Mouse (Mus musculus): ENCODE measurements around the gene Megf6. TPM values are rescaled to one million over a fixed set of nuclear protein-coding genes. Genes with fewer than 3 reads are reported as not detected.

Gene Megf6
- polyA plus RNA-seq, 1 experiment from 2014 or later, result 1.5 TPM

DNA sequence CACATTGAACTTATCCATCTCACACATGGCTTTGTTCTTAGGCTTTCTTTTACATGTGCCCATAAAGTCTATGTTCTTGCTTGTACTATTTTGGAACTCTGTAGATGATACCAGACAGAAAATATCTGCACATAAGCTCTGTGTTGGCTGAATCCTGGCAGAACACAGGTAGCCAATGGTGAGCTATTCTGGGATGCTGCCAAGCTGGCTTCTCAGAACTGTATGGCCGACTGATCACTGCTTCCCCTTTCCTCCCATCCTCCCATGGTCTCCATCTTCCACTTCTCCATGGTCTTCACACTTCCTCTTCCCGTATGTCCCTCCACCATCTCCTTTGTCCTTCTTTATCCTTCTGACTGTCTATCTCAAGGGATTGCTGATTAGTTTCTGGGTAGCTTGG is 138.6 kb downstream of the Megf6 start:
- Histone ChIP-seq H3K9me3 (replicated peaks) (no peaks in the 10 kb centered on the region), H3K4me1 (replicated peaks) (no peaks in the 10 kb centered on the region), H3K9ac (no peak overlapping the region), H3K27me3 (no peaks in the 10 kb centered on the region), H3K4me2 (no peak overlapping the region), H3K27ac (no peak overlapping the region), H3K36me3 (no peaks in the 10 kb centered on the region), H3K4me3 (replicated peaks) (no peak overlapping the region)
- 36% methylated on average over 2 of the region's 2 CpGs for WGBS (ENCODE audit: insufficient replicate concordance)
- ATAC-seq (ENCODE audit: low read depth) (no peak), DNase-seq (no peak)

GRCm38 (mm10) chr4:154310576-154311262 is 140.2 kb downstream of the Megf6 start:
- ATAC-seq (ENCODE audit: low read depth) (no peak), DNase-seq (no peak)
- no peaks in the 10 kb centered on the region for H3K27me3 ChIP-seq
- no peaks in the 10 kb centered on the region for H3K36me3 ChIP-seq
- H3K27ac ChIP-seq, result no peak overlapping the region
- no peaks in the 10 kb centered on the region for H3K4me1 ChIP-seq (replicated peaks)
- 59% methylated on average over 9 of the region's 9 CpGs for WGBS (ENCODE audit: insufficient replicate concordance)
- no peak overlapping the region for H3K9ac ChIP-seq
- H3K4me2 ChIP-seq, result no peak overlapping the region
- no peak overlapping the region for H3K4me3 ChIP-seq (replicated peaks)
- H3K9me3 ChIP-seq (replicated peaks), result no peaks in the 10 kb centered on the region

- ATAC-seq (ENCODE audit: low read depth) (no peak), DNase-seq (no peak)
- Histone ChIP-seq H3K9ac (no peak overlapping the region), H3K27ac (no peak overlapping the region), H3K9me3 (replicated peaks) (no peaks in the 10 kb centered on the region), H3K4me2 (no peak overlapping the region), H3K4me3 (replicated peaks) (no peak overlapping the region), H3K4me1 (replicated peaks) (no peaks in the 10 kb centered on the region), H3K36me3 (no peaks in the 10 kb centered on the region), H3K27me3 (no peaks in the 10 kb centered on the region)
- WGBS (ENCODE audit: insufficient replicate concordance), result 68% methylated on average over 2 of the region's 2 CpGs
Measured at GRCm38 (mm10) chr4:154312143-154312812, 141.7 kb downstream of the Megf6 start.

- ATAC-seq (ENCODE audit: low read depth), result no peak
- H3K36me3 ChIP-seq, result no peaks in the 10 kb centered on the region
Measured at GRCm38 (mm10) chr4:154312935-154313621, 142.5 kb downstream of the Megf6 start.

DNA sequence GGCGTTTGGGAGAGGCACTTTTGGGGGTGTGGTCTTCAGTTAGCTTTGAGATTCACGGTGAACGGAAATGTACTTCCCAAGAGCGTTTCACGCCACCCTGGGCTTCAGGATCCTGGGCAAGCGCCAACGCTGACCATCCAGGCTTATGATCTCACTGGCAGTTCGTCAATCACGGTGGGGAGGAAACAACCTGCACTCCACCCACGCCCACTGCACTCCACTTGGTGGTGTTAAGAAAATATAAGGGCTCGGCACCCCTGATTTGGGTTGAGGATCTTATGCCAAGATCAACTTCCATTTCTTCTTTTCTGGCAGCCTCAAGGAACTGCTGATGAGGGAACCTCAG is 143.1 kb downstream of the Megf6 start:
- H3K27me3 ChIP-seq, result no peaks in the 10 kb centered on the region
- no peak overlapping the region for H3K9ac ChIP-seq
- DNase-seq, result no peak
- H3K9me3 ChIP-seq (replicated peaks), result no peaks in the 10 kb centered on the region
- H3K4me1 ChIP-seq (replicated peaks), result no peaks in the 10 kb centered on the region
- 53% methylated on average over 11 of the region's 11 CpGs for WGBS (ENCODE audit: insufficient replicate concordance)
- H3K36me3 ChIP-seq, result no peaks in the 10 kb centered on the region
- H3K4me3 ChIP-seq (replicated peaks), result no peak overlapping the region
- H3K4me2 ChIP-seq, result no peak overlapping the region
- no peak overlapping the region for H3K27ac ChIP-seq
- ATAC-seq (ENCODE audit: low read depth), result no peak

More at GRCm38 (mm10) chr4:154312935-154313621, 142.5 kb downstream of the Megf6 start:
- no peak overlapping the region for H3K27ac ChIP-seq
- no peaks in the 10 kb centered on the region for H3K9me3 ChIP-seq (replicated peaks)
- H3K4me1 ChIP-seq (replicated peaks), result no peaks in the 10 kb centered on the region
- no peak for DNase-seq
- H3K4me2 ChIP-seq, result no peak overlapping the region
- no peaks in the 10 kb centered on the region for H3K27me3 ChIP-seq
- WGBS (ENCODE audit: insufficient replicate concordance), result 51% methylated on average over 4 of the region's 4 CpGs
- H3K9ac ChIP-seq, result no peak overlapping the region
- H3K4me3 ChIP-seq (replicated peaks), result no peak overlapping the region

Other genes starting within 250 kb of the Megf6 start
- 67.8 and 70.3 TPM in 2 replicates for gene A430005L14Rik, start 213.5 kb upstream of the Megf6 start, polyA plus RNA-seq (2015; fragmentation: Nextera tagmentation; extraction: Ambion mirVana)
- 11.0 and 11.1 TPM in 2 replicates for gene Dffb, start 195.6 kb upstream of the Megf6 start, polyA plus RNA-seq (2015; fragmentation: Nextera tagmentation; extraction: Ambion mirVana)
- 6.3 and 8.7 TPM in 2 replicates for gene Cep104, start 195.5 kb upstream of the Megf6 start, polyA plus RNA-seq (2015; fragmentation: Nextera tagmentation; extraction: Ambion mirVana)
- 19.1 and 20.3 TPM in 2 replicates for gene Lrrc47, start 159.0 kb upstream of the Megf6 start, polyA plus RNA-seq (2015; fragmentation: Nextera tagmentation; extraction: Ambion mirVana)
- 327 and 398 TPM in 2 replicates for gene Smim1, start 144.5 kb upstream of the Megf6 start, polyA plus RNA-seq (2015; fragmentation: Nextera tagmentation; extraction: Ambion mirVana)
- gene Ccdc27, start 128.1 kb upstream of the Megf6 start, polyA plus RNA-seq (2015; fragmentation: Nextera tagmentation; extraction: Ambion mirVana), result 0.07 TPM in 1 of 2 replicates, not detected in the other
- gene Trp73, start 30.5 kb upstream of the Megf6 start, polyA plus RNA-seq (2015; fragmentation: Nextera tagmentation; extraction: Ambion mirVana), result 0.17 TPM in 1 of 2 replicates, not detected in the other
- gene Wrap73, start 28.4 kb upstream of the Megf6 start, polyA plus RNA-seq (2015; fragmentation: Nextera tagmentation; extraction: Ambion mirVana), result 26.9 and 29.9 TPM in 2 replicates
- 138 and 145 TPM in 2 replicates for gene Tprgl, start 10.1 kb upstream of the Megf6 start, polyA plus RNA-seq (2015; fragmentation: Nextera tagmentation; extraction: Ambion mirVana)
- gene Arhgef16, start 130.9 kb downstream of the Megf6 start, polyA plus RNA-seq (2015; fragmentation: Nextera tagmentation; extraction: Ambion mirVana), result 4.2 and 5.0 TPM in 2 replicates
- not detected in 2 replicates for gene B230104I21Rik, start 165.4 kb downstream of the Megf6 start, polyA plus RNA-seq (2015; fragmentation: Nextera tagmentation; extraction: Ambion mirVana)

Measured in liver, embryonic 13.5 days (tissue).